Mouse (Mus musculus): Measurements from ENCODE around the gene Nek11.
A peak's percentile ranks its signal among the peaks of the same experiment; 100 is the strongest.
"Not testable (repeated sequence)": the region's sequence is repeated elsewhere in the genome, so short reads cannot be mapped to it uniquely, and the experiment has no call there.

Gene Nek11

GRCm38 (mm10) chr9:105139204-105139603 is 256.1 kb downstream of the Nek11 start:
- DNase-seq (ENCODE audit: low read depth, low spot score): no peak

GRCm38 (mm10) chr9:105136404-105136803 is 258.9 kb downstream of the Nek11 start:
- DNase-seq (ENCODE audit: low read depth, low spot score): no peak

GRCm38 (mm10) chr9:105134536-105134935 is 260.8 kb downstream of the Nek11 start:
- no peak for DNase-seq (ENCODE audit: low read depth, low spot score)

- DNase-seq (ENCODE audit: low read depth, low spot score): peak; percentile 31
Measured at GRCm38 (mm10) chr9:105132002-105132367, 263.3 kb downstream of the Nek11 start.

GRCm38 (mm10) chr9:105131253-105132001 is 263.9 kb downstream of the Nek11 start, which contains the start of gene Nudt16:
Nudt16 (minus strand) TSS chr9:105131824.
- peak; percentile 95 for DNase-seq (ENCODE audit: low read depth, low spot score)

DNA sequence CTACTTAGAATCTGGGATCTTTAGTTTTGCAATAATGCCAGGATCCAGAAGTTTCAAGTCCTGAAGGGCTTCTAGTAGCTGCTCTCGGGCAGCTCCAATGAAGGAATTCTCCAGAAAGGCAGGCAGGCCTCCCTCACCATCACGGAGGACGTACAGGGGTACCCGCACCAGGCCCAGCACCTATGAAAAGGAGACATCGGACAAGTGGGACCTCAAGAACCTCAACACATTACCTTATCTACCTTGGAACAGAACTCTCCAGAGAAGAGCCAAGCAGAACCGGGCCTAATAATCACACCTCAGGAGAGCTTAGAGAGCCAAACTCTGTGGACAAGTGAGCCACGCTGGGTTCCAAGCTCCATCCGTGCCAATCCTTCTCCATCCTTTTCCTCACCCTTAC is 265.0 kb downstream of the Nek11 start:
- no peak for DNase-seq (ENCODE audit: low read depth, low spot score)

DNA sequence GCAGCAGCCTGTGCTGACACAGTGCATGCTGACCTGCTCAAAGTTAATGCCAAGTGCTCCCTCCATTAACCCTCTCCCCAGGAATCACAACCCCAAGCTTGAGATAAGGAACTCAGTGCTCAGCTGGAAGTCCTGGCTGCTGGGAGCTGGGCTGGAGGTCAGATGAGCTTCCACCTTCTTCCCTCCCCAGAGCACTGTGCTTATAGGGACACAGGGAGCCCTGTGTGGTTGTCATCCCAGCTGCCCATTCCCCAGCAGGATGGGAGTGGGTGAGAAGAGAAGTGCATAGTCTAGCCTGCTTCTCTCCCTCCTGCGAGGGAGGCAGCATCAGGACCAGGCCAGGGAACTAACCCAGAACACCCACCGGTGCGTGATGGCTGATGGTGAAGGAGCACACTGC is 270.1 kb downstream of the Nek11 start:
- not testable (repeated sequence) for DNase-seq (ENCODE audit: low read depth, low spot score)
